Mouse (Mus musculus) adrenal gland, adult 8-10 months (tissue): Measurements from ENCODE around the gene Tldc2. TPM values are rescaled to one million over a fixed set of nuclear protein-coding genes. Genes with fewer than 3 reads are reported as not detected.

ENCODE experiments used
- total RNA-seq, 4 experiments: library from RNA; stranded (reverse); gene quantifications; 2 replicates each; pipeline ENCODE4 v1.2.4; 2022

Tldc2 gene
- total RNA-seq, 4 experiments from 2014 or later: not detected

Other genes with a start within 250 kb of the Tldc2 start
- gene Tgif2, start 247.0 kb upstream of the Tldc2 start, total RNA-seq: 1 to 10 TPM; 2.4 to 4.0 (median 3.8) TPM
- 1 to 10 TPM; 2.6 to 6.2 (median 4.0) TPM for gene 4930518I15Rik, start 229.1 kb upstream of the Tldc2 start, total RNA-seq
- 100 to 1,000 TPM; 134 to 305 (median 233) TPM for gene Rab5if, start 223.9 kb upstream of the Tldc2 start, total RNA-seq
- gene Sla2, start 199.9 kb upstream of the Tldc2 start, total RNA-seq: under 1 TPM in 1 of 4 experiments, not detected in 3; 0.14 TPM
- 10 to 100 TPM; 54.3 to 81.0 (median 75.3) TPM for gene Ndrg3, start 95.0 kb upstream of the Tldc2 start, total RNA-seq
- gene Dsn1, start 79.9 kb upstream of the Tldc2 start, total RNA-seq: 1 to 10 TPM; 4.8 to 7.7 (median 6.4) TPM
- 10 to 100 TPM; 38.6 to 50.0 (median 46.5) TPM for gene Soga1, start 7.8 kb upstream of the Tldc2 start, total RNA-seq
- 10 to 100 TPM; 22.4 to 38.9 (median 31.0) TPM for gene Samhd1, start 48.2 kb downstream of the Tldc2 start, total RNA-seq
- gene Rbl1, start 117.5 kb downstream of the Tldc2 start, total RNA-seq: 1 to 10 TPM; 3.6 to 6.1 (median 5.2) TPM
- 100 to 1,000 TPM; 315 to 330 (median 326) TPM for gene Rpn2, start 192.0 kb downstream of the Tldc2 start, total RNA-seq
- under 1 TPM; 0.17 to 0.89 (median 0.31) TPM for gene Mroh8, start 192.5 kb downstream of the Tldc2 start, total RNA-seq